Mouse (Mus musculus): ENCODE results near the gene Mink1.

The Mink1 gene

GRCm38 (mm10) chr11:70635601-70636000, 72.9 kb downstream of the Mink1 start:
- DNase-seq (ENCODE audit: low spot score), result no peak

- DNase-seq (ENCODE audit: low spot score), result no peak
These were observed 75.1 kb downstream of the Mink1 start for GRCm38 (mm10) chr11:70637764-70638163.

DNA sequence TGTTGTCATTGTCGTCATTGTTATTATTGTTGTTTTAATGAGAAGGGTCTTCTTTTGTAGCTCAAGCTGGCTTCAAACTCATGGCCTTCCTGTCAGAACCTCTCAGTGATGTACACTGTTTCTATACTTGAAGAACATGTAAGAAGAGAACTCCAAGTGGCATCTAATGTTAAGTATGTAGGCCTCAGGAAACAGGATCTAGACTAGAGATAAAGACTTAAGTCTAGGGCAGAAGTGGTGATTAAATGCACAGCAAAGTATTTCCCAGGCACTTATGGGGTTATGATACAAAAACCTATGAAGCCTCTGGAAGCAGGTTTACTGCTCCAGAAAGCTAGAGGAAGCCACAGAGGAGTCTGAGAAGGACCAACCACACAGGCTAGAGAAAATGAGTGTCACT, 75.6 kb downstream of the Mink1 start:
- no peak for DNase-seq (ENCODE audit: low spot score)

GRCm38 (mm10) chr11:70638714-70639278, 76.1 kb downstream of the Mink1 start, which contains the start of gene Gp1ba:
TSS of gene Gp1ba (plus strand) at chr11:70639122.
- no peak for DNase-seq (ENCODE audit: low spot score)

DNA sequence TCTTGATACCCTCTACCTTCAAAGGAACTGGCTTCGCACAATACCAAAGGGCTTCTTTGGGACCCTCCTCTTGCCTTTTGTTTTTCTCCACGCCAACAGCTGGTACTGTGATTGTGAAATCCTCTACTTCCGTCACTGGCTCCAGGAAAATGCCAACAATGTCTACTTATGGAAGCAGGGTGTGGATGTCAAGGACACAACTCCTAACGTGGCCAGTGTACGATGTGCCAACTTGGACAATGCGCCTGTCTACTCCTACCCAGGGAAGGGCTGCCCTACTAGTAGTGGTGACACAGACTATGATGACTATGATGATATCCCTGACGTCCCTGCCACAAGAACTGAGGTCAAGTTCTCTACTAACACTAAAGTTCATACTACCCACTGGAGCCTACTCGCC, 77.3 kb downstream of the Mink1 start:
- no peak for DNase-seq (ENCODE audit: low spot score)

- no peak for DNase-seq (ENCODE audit: low spot score)
These were observed 78.6 kb downstream of the Mink1 start for GRCm38 (mm10) chr11:70641241-70641640.

- no peak for DNase-seq (ENCODE audit: low spot score)
These were observed 80.4 kb downstream of the Mink1 start for GRCm38 (mm10) chr11:70643051-70643450.

DNA sequence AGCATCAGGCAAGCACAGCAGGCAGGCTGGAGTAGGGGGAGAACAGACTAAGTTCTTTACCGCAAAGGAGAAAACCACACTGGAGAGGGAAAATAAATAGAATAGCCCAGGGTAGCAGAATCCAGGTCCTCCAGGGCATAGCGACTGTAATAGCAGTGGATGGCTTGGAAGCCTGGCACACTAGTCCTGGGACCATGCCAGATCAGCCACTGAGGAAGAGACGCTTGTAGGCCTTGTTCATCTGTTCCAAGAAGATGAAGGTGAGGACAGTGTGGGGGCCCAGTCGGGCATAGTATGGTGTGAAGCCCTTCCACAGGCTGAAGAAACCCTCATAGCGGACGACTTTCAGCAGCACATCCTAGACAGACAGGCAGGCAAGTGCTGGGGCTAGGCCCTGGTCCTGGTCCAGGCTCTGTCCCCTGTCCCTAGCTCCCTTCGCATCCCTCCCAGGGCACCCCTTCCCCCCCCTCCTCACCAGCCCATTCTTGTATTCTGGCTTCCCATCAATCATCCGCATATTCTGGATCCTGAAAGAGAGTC, 82.0 kb downstream of the Mink1 start:
- DNase-seq (ENCODE audit: low spot score), result no peak

DNA sequence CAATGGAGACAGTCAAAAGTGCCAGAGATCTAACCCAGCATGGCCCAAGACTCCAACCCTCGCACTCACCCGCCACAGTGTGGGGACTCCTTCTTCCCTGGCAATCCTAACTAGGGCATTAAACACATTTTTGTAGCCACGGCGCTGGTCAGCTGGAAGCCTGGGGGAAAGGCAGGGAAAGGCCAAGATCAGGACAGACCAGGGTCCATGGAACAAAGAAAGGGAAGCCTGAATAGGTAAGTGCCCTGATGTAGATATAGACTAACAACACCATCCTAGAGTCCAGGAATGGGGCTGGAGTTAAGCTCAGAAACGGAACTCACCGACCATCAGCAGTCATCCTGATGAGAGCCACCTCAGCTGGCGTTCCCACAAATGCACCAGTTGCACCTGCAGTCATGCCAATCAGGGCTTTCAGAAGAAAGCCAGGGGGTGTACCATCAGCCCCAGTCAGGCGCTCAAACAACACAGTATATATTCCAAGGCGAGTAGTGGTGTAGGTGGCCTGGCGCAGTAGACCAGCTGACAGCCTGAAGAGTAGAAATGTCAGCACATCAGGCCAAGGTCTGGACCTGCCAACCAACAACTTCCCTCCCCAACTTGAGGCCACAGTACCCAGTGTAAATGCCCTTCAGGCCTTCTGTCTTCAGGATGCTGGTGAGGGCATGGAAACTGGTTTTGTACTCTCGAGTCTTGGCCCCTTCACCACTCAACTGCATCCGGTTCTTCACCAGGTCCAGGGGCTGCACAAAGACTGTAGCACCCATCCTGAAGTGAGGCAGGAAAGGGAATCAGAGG, 83.0 kb downstream of the Mink1 start:
- no peak for DNase-seq (ENCODE audit: low spot score)

DNA sequence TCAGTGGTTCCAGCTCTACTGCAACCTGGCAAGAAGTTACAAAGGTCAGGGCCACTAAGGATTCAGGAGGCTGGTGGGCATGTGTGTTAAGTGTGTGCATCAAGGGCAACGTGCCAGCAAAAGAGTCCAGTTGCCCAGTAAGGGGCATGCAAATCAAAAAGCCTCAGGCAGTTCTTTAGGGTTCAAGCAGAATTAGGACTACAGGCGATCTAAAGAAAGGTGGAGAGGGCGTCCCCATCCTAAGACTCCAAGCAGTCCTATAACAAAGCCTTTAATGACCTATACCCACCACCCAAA, 83.5 kb downstream of the Mink1 start:
- DNase-seq (ENCODE audit: low spot score), result no peak

DNA sequence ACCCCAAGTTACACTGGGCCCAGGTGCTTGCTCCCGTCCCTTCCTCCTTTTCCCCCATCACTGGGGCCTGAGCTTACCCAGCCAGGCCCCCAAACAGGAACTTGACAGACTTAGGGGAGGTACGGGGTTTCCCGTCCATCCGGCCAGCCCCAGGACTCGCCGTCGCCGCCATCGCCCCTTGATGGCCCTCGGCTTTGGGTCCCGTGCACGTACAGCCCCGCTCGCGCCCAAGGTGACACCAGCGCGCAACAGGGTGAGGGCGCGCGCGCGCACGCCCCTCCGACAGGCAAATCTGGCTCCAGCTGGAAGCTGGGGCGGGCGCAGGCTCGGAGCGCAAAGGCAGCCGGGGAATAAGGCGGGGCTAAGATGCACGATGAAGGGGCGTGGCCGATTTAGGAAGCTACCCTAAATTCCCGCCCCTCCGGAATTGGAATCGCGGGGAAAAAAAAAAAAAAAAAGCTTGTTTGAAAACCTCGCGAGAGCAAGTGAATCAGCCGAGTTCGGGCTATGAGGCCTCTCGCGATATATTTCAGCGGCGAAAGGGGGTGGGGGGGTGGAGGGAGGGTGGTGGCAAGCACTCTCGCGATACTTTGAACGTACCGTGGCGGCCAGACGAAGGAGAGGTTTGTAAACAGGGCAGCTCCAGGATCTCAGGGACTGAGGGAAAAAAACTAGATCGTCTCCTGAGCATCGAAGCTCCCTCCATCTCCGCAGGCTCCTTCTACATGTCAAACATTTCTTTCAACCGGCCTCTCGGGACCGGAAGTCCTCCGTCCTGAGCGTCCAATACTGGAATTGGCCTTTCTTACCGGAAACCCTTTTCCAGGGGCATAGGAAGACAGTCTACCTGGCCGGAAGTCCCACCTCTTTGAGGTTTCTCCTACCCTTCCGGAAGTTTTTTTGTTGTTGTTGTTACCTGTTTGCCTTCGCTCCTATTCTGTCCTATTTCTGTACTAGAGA, 84.3 kb downstream of the Mink1 start, which contains the start of the genes Rnf167 and Slc25a11:
Rnf167 (plus strand) TSS at position 545 of the 960 bp plus-strand sequence.
Slc25a11 (minus strand) TSS at position 789 of the 960 bp plus-strand sequence.
- peak; percentile 96 for DNase-seq (ENCODE audit: low spot score)

DNA sequence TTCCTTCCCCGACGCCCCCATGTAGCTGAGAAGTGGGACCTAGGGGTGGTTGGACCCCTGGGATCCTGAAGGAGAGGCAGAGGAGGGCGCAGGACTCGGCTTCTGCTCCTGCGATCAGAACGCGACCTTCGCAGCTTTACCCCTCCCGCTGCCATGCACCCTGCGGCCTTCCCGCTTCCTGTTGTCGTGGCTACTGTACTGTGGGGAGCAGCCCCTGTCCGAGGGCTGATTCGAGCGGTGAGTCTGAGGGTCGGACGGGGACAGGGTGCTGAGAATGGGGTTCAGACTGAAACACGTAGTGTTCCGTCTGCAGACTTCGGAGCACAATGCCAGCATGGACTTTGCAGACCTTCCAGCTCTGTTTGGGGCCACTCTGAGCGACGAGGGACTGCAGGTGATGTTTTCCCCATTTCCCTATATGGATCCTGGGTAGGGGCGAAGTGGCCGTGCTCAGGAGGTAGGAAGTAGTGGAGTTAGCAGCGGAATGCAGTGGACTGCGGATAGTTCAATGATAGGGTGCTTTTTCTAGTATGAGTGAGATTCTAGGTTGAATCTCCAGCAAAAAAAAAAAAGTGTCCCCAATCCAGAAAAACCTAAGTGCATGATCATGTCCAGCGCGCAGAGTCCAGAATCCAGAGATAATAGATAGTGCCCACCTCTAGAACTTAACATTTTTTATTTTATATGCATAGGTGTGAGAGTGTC, 85.2 kb downstream of the Mink1 start:
- no peak for DNase-seq (ENCODE audit: low spot score)

DNA sequence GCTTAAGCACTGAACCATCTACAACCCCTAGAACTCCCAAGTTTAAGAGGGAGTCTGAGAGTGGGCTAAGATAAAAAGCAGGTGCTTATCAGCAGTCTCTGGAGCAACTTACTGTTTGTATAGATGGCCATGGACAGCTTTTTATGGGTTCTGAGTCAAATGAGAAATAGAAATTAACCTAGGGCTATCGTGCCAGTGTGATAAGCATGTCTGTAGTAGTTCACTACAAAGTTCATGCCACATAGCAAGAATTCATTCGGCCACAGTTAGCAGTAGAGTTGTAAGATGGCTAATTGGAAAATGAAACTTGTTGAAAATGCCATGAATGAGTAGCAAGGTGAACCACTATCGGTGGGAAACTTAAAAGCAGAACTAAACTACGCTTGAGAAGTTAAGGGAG, 85.8 kb downstream of the Mink1 start:
- DNase-seq (ENCODE audit: low spot score), result no peak

- no peak for DNase-seq (ENCODE audit: low spot score)
These were observed 86.6 kb downstream of the Mink1 start for GRCm38 (mm10) chr11:70649185-70649734.

- DNase-seq (ENCODE audit: low spot score), result peak; percentile 70
These were observed 87.9 kb downstream of the Mink1 start for GRCm38 (mm10) chr11:70650322-70651175.

DNA sequence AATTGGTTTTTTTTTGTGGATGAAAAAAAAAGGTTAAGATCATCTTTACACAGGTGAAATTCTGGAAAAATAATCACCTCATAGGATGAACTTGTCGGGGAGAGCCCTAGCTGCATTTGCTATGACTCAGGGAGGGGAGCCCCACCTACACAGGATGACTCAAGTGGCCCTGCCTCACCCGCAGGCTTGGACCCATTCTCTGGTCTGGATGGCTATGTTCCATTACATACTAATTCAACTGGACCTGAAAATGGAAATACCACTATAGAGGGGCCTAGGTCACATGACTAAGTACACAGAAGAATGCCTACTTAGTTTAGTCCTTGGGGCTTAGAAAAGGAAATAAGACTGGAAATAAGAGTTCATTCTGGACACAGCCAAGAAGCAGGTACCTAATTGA, 88.7 kb downstream of the Mink1 start:
- no peak for DNase-seq (ENCODE audit: low spot score)

DNA sequence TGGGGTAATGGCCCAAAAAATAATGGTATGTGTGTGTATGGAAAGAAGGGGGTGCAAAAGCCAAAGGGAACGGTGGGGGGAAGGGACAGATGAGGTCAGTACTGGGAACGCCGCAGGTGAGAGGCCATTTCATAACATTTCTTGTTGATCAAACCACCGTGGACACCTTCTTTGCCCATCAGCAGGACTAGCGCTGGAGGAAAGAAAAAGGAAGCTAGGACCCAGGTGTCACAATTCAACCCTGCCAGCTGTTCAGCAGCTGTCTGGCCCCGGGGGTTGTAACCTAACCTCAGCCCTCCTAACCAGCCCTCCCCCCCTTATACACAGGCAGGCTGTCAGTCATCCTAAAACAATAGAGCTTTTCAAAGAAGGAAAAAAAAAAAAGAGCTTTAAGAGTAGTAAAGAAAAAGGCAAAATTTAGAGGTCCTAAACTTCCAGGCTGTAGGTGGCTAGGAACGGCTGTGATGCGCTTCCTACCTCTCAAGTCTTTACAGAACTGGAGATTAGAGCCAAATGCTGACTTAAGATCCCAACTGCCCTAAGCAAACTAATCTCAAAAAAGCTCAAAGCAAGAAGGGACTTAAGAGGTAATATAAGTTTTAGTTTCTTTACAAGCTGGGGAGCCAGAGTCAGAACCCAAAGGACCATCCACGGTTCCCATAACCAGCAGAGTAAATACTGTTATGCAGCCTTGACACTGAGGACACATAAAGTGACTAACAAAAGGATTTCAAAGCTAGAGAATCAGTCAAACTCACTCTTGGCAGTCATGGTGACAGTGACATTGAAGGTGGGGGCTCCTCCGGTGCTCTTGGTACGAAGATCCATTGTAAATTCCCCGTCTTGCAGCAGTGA, 89.6 kb downstream of the Mink1 start:
- no peak for DNase-seq (ENCODE audit: low spot score)

DNA sequence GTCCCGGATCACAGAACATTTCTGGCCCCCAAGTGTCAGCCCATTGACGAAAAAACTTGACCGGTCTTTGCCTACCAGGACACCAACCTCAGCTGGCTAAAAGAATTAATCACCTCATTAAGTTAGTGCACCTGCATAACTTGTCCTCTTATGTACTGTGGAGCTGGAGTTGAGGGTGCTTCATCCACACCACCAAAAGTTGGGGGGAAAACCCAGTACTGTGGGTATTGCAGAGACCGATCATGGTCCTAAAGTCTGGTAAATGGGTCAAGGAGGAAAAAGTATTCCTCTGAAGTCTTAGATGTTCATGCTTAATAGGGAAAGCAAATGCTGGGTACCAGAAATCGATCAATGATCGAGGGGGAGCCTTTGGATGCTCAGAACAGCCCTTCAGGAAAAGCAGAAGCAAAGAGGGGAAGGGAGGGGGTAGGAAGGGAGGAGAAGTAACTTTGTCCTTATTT, 90.2 kb downstream of the Mink1 start:
- no peak for DNase-seq (ENCODE audit: low spot score)
